Mouse (Mus musculus) heart, postnatal 0 days (tissue): ENCODE measurements around the gene Ptbp3. TPM values are rescaled to one million over a fixed set of nuclear protein-coding genes. Genes with fewer than 3 reads are reported as not detected.
"Not testable (repeated sequence)": the region's sequence is repeated elsewhere in the genome, so short reads cannot be mapped to it uniquely, and the experiment has no call there.

ENCODE experiments used
- ATAC-seq: fragments of 200-750 bp; cut with Nextera tagmentation; 2 replicates; pipeline ENCODE4 v1.8.0; 2017; ENCODE audit warnings: low read depth, moderate number of reproducible peaks, moderate library complexity; ENCODE audit not compliant: insufficient read depth
- DNase-seq: peaks from one replicate; pipeline ENCODE4 v3.0.0-alpha.2; 2016; ENCODE audit warnings: low spot score
- H3K27ac ChIP-seq: fragments of 300-500 bp; sonication (generic); 2 replicates; pipeline ENCODE4 v1.5.1; 2014; ENCODE audit warnings: low read depth, mild to moderate bottlenecking
- H3K27me3 ChIP-seq: fragments of 300-500 bp; sonication (generic); 2 replicates; pipeline ENCODE4 v1.6.1; 2014; ENCODE audit warnings: low read length, mixed read lengths; ENCODE audit not compliant: control insufficient read depth, insufficient read depth
- H3K36me3 ChIP-seq: fragments of 300-500 bp; sonication (generic); replicated peaks from 2 replicates; pipeline ENCODE4 v1.6.1; 2014; ENCODE audit warnings: low read length, mixed read lengths; ENCODE audit not compliant: control insufficient read depth, insufficient read depth
- H3K4me1 ChIP-seq: fragments of 300-500 bp; sonication (generic); 2 replicates; pipeline ENCODE4 v1.6.1; 2014; ENCODE audit warnings: antibody characterized with exemption; ENCODE audit not compliant: control insufficient read depth, insufficient read depth
- H3K4me2 ChIP-seq: fragments of 300-500 bp; sonication (generic); 2 replicates; pipeline ENCODE4 v1.6.1; 2014; ENCODE audit warnings: low read depth, mild to moderate bottlenecking, low read length, moderate library complexity
- H3K4me3 ChIP-seq: fragments of 300-500 bp; sonication (generic); 2 replicates; pipeline ENCODE4 v1.5.1; 2014; ENCODE audit warnings: low read depth, low read length
- H3K9ac ChIP-seq: fragments of 300-500 bp; sonication (generic); replicated peaks from 2 replicates; pipeline ENCODE4 v1.6.1; 2014; ENCODE audit warnings: low read depth, low read length, mixed read lengths
- H3K9me3 ChIP-seq: fragments of 300-500 bp; sonication (generic); replicated peaks from 2 replicates; pipeline ENCODE4 v1.6.1; 2016; ENCODE audit warnings: low read length; ENCODE audit not compliant: control insufficient read depth
- CTCF ChIP-seq: IDR thresholded peaks from 2 replicates; pipeline ENCODE4 v1.5.1; 2016; ENCODE audit warnings: antibody characterized with exemption, control low read depth, low read depth
- EP300 ChIP-seq: IDR thresholded peaks from 2 replicates; pipeline ENCODE4 v1.6.1; 2016; ENCODE audit warnings: antibody characterized with exemption, low read depth
- WGBS: fragments of 180-500 bp; shearing (Covaris S2); extraction: QIAGEN DNeasy Blood & Tissue Kit; methylation state at CpG from one replicate; pipeline ENCODE4 v1.1.7; 2014; 5-methylcytosine and 5-hydroxymethylcytosine counted together
- polyA plus RNA-seq: library from polyadenylated mRNA; unstranded; fragments of >200 nt; fragmentation: Nextera tagmentation; extraction: Ambion mirVana; gene quantifications from 2 replicates; pipeline ENCODE4 v1.2.1, GENCODE M21; 2015
- total RNA-seq: library from RNA; depleted of rRNA; stranded (reverse); fragments of >200 nt; gene quantifications from 2 replicates; pipeline ENCODE4 v1.2.3, GENCODE M21; 2014; ENCODE audit warnings: low replicate concordance

The Ptbp3 gene
- total and polyA plus RNA-seq, 2 experiments from 2014 or later = 15.3 to 61.4 TPM

- ATAC-seq (no peak), DNase-seq (no peak)
- no peaks in the 10 kb centered on the region for H3K9me3 ChIP-seq
- H3K4me2 ChIP-seq = no peak overlapping the region
- WGBS = 78% methylated on average over 6 of the region's 6 CpGs
- no peak for TF ChIP-seq CTCF
- TF ChIP-seq EP300 = no peak
- H3K4me3 ChIP-seq = no peak overlapping the region
- H3K36me3 ChIP-seq = no peaks in the 10 kb centered on the region
- H3K4me1 ChIP-seq = no peaks in the 10 kb centered on the region
- H3K9ac ChIP-seq = no peak overlapping the region
- H3K27ac ChIP-seq = no peak overlapping the region
- H3K27me3 ChIP-seq = no peaks in the 10 kb centered on the region
Measured at GRCm38 (mm10) chr4:59560141-59560540, 11.0 kb upstream of the Ptbp3 start.

- no peak for ATAC-seq
- no peak for TF ChIP-seq EP300
- no peak for TF ChIP-seq CTCF
- no peak overlapping the region for H3K27ac ChIP-seq
Measured at GRCm38 (mm10) chr4:59558096-59558720, 9.0 kb upstream of the Ptbp3 start.

GRCm38 (mm10) chr4:59557343-59557742, 8.2 kb upstream of the Ptbp3 start:
- 87% methylated on average over 4 of the region's 4 CpGs for WGBS
- H3K9me3 ChIP-seq, H3K27me3 ChIP-seq, H3K4me2 ChIP-seq, H3K4me1 ChIP-seq, DNase-seq, H3K4me3 ChIP-seq, H3K36me3 ChIP-seq, H3K9ac ChIP-seq, ATAC-seq, H3K27ac ChIP-seq: not testable (repeated sequence)

More at GRCm38 (mm10) chr4:59558096-59558720, 9.0 kb upstream of the Ptbp3 start:
- Histone ChIP-seq H3K27me3 (no peaks in the 10 kb centered on the region), H3K4me1 (no peaks in the 10 kb centered on the region), H3K9me3 (no peaks in the 10 kb centered on the region), H3K36me3 (no peaks in the 10 kb centered on the region), H3K9ac (no peak overlapping the region), H3K4me2 (no peak overlapping the region), H3K4me3 (no peak overlapping the region)
- whole genome bisulfite sequencing = 60% methylated on average over 6 of the region's 6 CpGs
- DNase-seq = no peak

GRCm38 (mm10) chr4:59555177-59555576, 6.0 kb upstream of the Ptbp3 start:
- no peaks in the 10 kb centered on the region for H3K4me1 ChIP-seq
- no peak for ATAC-seq
- H3K27ac ChIP-seq = no peak overlapping the region
- H3K9ac ChIP-seq = no peak overlapping the region
- no peaks in the 10 kb centered on the region for H3K9me3 ChIP-seq
- H3K4me3 ChIP-seq = no peak overlapping the region
- H3K27me3 ChIP-seq = no peaks in the 10 kb centered on the region
- H3K36me3 ChIP-seq = no peaks in the 10 kb centered on the region
- DNase-seq = no peak
- TF ChIP-seq CTCF = no peak
- no peak for TF ChIP-seq EP300
- no peak overlapping the region for H3K4me2 ChIP-seq

- Histone ChIP-seq H3K4me1 (no peaks in the 10 kb centered on the region), H3K9ac (no peak overlapping the region), H3K36me3 (no peaks in the 10 kb centered on the region), H3K27me3 (no peaks in the 10 kb centered on the region), H3K4me3 (no peak overlapping the region), H3K27ac (no peak overlapping the region), H3K9me3 (no peaks in the 10 kb centered on the region), H3K4me2 (no peak overlapping the region)
- DNase-seq (no peak), ATAC-seq (no peak)
- 57% methylated on average over 3 of the region's 3 CpGs for WGBS
- no peak for TF ChIP-seq CTCF
- TF ChIP-seq EP300 = no peak
Measured at GRCm38 (mm10) chr4:59553576-59553975, 4.4 kb upstream of the Ptbp3 start.

- 91% methylated on average over 5 of the region's 5 CpGs for WGBS
- H3K9me3 ChIP-seq = no peaks in the 10 kb centered on the region
- DNase-seq (no peak), ATAC-seq (no peak)
- no peak overlapping the region for H3K27ac ChIP-seq
- no peak for TF ChIP-seq CTCF
- no peak for TF ChIP-seq EP300
- no peaks in the 10 kb centered on the region for H3K36me3 ChIP-seq
- no peak overlapping the region for H3K4me3 ChIP-seq
- no peak overlapping the region for H3K4me2 ChIP-seq
- no peak overlapping the region for H3K9ac ChIP-seq
- H3K4me1 ChIP-seq = no peaks in the 10 kb centered on the region
- H3K27me3 ChIP-seq = no peaks in the 10 kb centered on the region
Measured at GRCm38 (mm10) chr4:59552835-59553234, 3.7 kb upstream of the Ptbp3 start.
